Mouse (Mus musculus) forebrain, embryonic 14.5 days (tissue): Measurements from ENCODE around the gene Rsph1. TPM values are rescaled to one million over a fixed set of nuclear protein-coding genes. Genes with fewer than 3 reads are reported as not detected.
A peak's percentile ranks its signal among the peaks of the same experiment; 100 is the strongest.

Experiments
- ATAC-seq: fragments of 200-750 bp; cut with Nextera tagmentation; 2 replicates; pipeline ENCODE4 v1.8.0; 2017; ENCODE audit warnings: mild to moderate bottlenecking, moderate library complexity
- DNase-seq: peaks from one replicate; pipeline ENCODE4 v3.0.0-alpha.2; 2015; ENCODE audit warnings: low spot score
- H3K27ac ChIP-seq: fragments of 300-500 bp; sonication (generic); 2 replicates; pipeline ENCODE4 v1.5.1; 2014; ENCODE audit warnings: low read depth, mild to moderate bottlenecking, control low read depth, low read length, moderate library complexity
- H3K27me3 ChIP-seq: fragments of 300-500 bp; sonication (generic); replicated peaks from 2 replicates; pipeline ENCODE4 v1.6.1; 2014; ENCODE audit warnings: low read length, control low read depth, mixed read lengths; ENCODE audit not compliant: control insufficient read depth, insufficient read depth
- H3K36me3 ChIP-seq: fragments of 300-500 bp; sonication (generic); 2 replicates; pipeline ENCODE4 v1.6.1; 2014; ENCODE audit warnings: low read length, control low read depth; ENCODE audit not compliant: control insufficient read depth, insufficient read depth
- H3K4me1 ChIP-seq: fragments of 300-500 bp; sonication (generic); 2 replicates; pipeline ENCODE4 v1.6.1; 2014; ENCODE audit warnings: antibody characterized with exemption, low read length, control low read depth; ENCODE audit not compliant: control insufficient read depth, insufficient read depth
- H3K4me2 ChIP-seq: fragments of 300-500 bp; sonication (generic); 2 replicates; pipeline ENCODE4 v1.6.1; 2014; ENCODE audit warnings: mild to moderate bottlenecking, control low read depth, low read length
- H3K4me3 ChIP-seq: fragments of 300-500 bp; sonication (generic); 2 replicates; pipeline ENCODE4 v1.5.1; 2014; ENCODE audit warnings: low read depth, low read length, control low read depth
- H3K9ac ChIP-seq: fragments of 300-500 bp; sonication (generic); 2 replicates; pipeline ENCODE4 v1.6.1; 2014; ENCODE audit warnings: mild to moderate bottlenecking, low read length, control low read depth, moderate library complexity
- H3K9me3 ChIP-seq: fragments of 300-500 bp; sonication (generic); replicated peaks from 2 replicates; pipeline ENCODE4 v1.6.1; 2016; ENCODE audit warnings: low read length, control low read depth, mixed read lengths; ENCODE audit not compliant: control insufficient read depth
- WGBS: fragments of 180-500 bp; shearing (Covaris S2); extraction: QIAGEN DNeasy Blood & Tissue Kit; methylation state at CpG from one replicate; pipeline ENCODE4 v1.1.7; 2014; 5-methylcytosine and 5-hydroxymethylcytosine counted together
- polyA plus RNA-seq: library from polyadenylated mRNA; unstranded; fragments of >200 nt; fragmentation: Nextera tagmentation; extraction: Ambion mirVana; gene quantifications from 2 replicates; pipeline ENCODE4 v1.2.1, GENCODE M21; 2014

Gene Rsph1
- polyA plus RNA-seq, 1 experiment from 2014 or later: 2.9 TPM

GRCm38 (mm10) chr17:31265831-31266230, 11.4 kb downstream of the Rsph1 start:
- Histone ChIP-seq H3K4me2 (no peak overlapping the region), H3K36me3 (no peaks in the 10 kb centered on the region), H3K27me3 (no peaks in the 10 kb centered on the region), H3K4me3 (no peak overlapping the region), H3K4me1 (no peaks in the 10 kb centered on the region), H3K9ac (no peak overlapping the region), H3K27ac (no peak overlapping the region), H3K9me3 (no peaks in the 10 kb centered on the region)
- no peak for DNase-seq
- whole genome bisulfite sequencing: 93% methylated on average over 9 of the region's 9 CpGs
- no peak for ATAC-seq

GRCm38 (mm10) chr17:31265171-31265572, 12.0 kb downstream of the Rsph1 start:
- Histone ChIP-seq H3K27ac (no peak overlapping the region), H3K9me3 (no peaks in the 10 kb centered on the region), H3K4me1 (no peaks in the 10 kb centered on the region), H3K4me2 (no peak overlapping the region), H3K36me3 (no peaks in the 10 kb centered on the region), H3K27me3 (no peaks in the 10 kb centered on the region), H3K9ac (no peak overlapping the region), H3K4me3 (no peak overlapping the region)
- 23% methylated on average over 3 of the region's 3 CpGs for WGBS
- ATAC-seq: no peak
- DNase-seq: no peak

- ATAC-seq (no peak), DNase-seq (no peak)
- no peak overlapping the region for H3K4me2 ChIP-seq
- H3K4me1 ChIP-seq: no peaks in the 10 kb centered on the region
- no peak overlapping the region for H3K27ac ChIP-seq
- no peaks in the 10 kb centered on the region for H3K36me3 ChIP-seq
- no peak overlapping the region for H3K9ac ChIP-seq
- no peaks in the 10 kb centered on the region for H3K27me3 ChIP-seq
- no peak overlapping the region for H3K4me3 ChIP-seq
- 39% methylated on average over 6 of the region's 6 CpGs for WGBS
- H3K9me3 ChIP-seq: no peaks in the 10 kb centered on the region
Measured at GRCm38 (mm10) chr17:31264372-31264771, 12.8 kb downstream of the Rsph1 start.

- no peak overlapping the region for H3K4me2 ChIP-seq
- H3K9ac ChIP-seq: no peak overlapping the region
- H3K4me1 ChIP-seq: no peaks in the 10 kb centered on the region
- no peak overlapping the region for H3K27ac ChIP-seq
- ATAC-seq (no peak), DNase-seq (no peak)
- WGBS: 80% methylated on average over 5 of the region's 5 CpGs
- no peaks in the 10 kb centered on the region for H3K27me3 ChIP-seq
- no peaks in the 10 kb centered on the region for H3K9me3 ChIP-seq
- H3K4me3 ChIP-seq: no peak overlapping the region
- no peaks in the 10 kb centered on the region for H3K36me3 ChIP-seq
Measured at GRCm38 (mm10) chr17:31263770-31264169, 13.4 kb downstream of the Rsph1 start.

- DNase-seq (peak; percentile 37), ATAC-seq (no peak)
- no peak overlapping the region for H3K4me2 ChIP-seq
- H3K27ac ChIP-seq: no peak overlapping the region
- no peaks in the 10 kb centered on the region for H3K4me1 ChIP-seq
- H3K27me3 ChIP-seq: no peaks in the 10 kb centered on the region
- no peak overlapping the region for H3K9ac ChIP-seq
- WGBS: 70% methylated on average over 5 of the region's 5 CpGs
- no peak overlapping the region for H3K4me3 ChIP-seq
- no peaks in the 10 kb centered on the region for H3K36me3 ChIP-seq
- H3K9me3 ChIP-seq: no peaks in the 10 kb centered on the region
Measured at GRCm38 (mm10) chr17:31262715-31263114, 14.5 kb downstream of the Rsph1 start.

- H3K36me3 ChIP-seq: no peaks in the 10 kb centered on the region
- no peaks in the 10 kb centered on the region for H3K4me1 ChIP-seq
- no peak overlapping the region for H3K4me2 ChIP-seq
- H3K27me3 ChIP-seq: no peaks in the 10 kb centered on the region
- no peak overlapping the region for H3K27ac ChIP-seq
- ATAC-seq (no peak), DNase-seq (no peak)
- no peaks in the 10 kb centered on the region for H3K9me3 ChIP-seq
- no peak overlapping the region for H3K9ac ChIP-seq
- WGBS: 83% methylated on average over 6 of the region's 6 CpGs
- no peak overlapping the region for H3K4me3 ChIP-seq
Measured at GRCm38 (mm10) chr17:31261352-31261751, 15.8 kb downstream of the Rsph1 start.

GRCm38 (mm10) chr17:31260430-31260829, 16.8 kb downstream of the Rsph1 start:
- H3K9ac ChIP-seq: no peak overlapping the region
- no peak for ATAC-seq
- H3K4me1 ChIP-seq: no peaks in the 10 kb centered on the region
- no peak overlapping the region for H3K4me3 ChIP-seq
- H3K4me2 ChIP-seq: no peak overlapping the region
- 89% methylated on average over 7 of the region's 7 CpGs for WGBS
- no peak for DNase-seq
- no peaks in the 10 kb centered on the region for H3K9me3 ChIP-seq
- H3K27ac ChIP-seq: no peak overlapping the region
- H3K27me3 ChIP-seq: no peaks in the 10 kb centered on the region
- H3K36me3 ChIP-seq: no peaks in the 10 kb centered on the region

- DNase-seq: no peak
- H3K27me3 ChIP-seq: no peaks in the 10 kb centered on the region
- no peaks in the 10 kb centered on the region for H3K9me3 ChIP-seq
- 73% methylated on average over 4 of the region's 4 CpGs for WGBS
- no peak overlapping the region for H3K9ac ChIP-seq
- H3K4me1 ChIP-seq: no peaks in the 10 kb centered on the region; the same call in 1 of the 2 replicates
- no peak overlapping the region for H3K27ac ChIP-seq
- H3K36me3 ChIP-seq: no peaks in the 10 kb centered on the region
- no peak overlapping the region for H3K4me3 ChIP-seq
- no peak for ATAC-seq
- no peak overlapping the region for H3K4me2 ChIP-seq
Measured at GRCm38 (mm10) chr17:31259825-31260224, 17.4 kb downstream of the Rsph1 start.

GRCm38 (mm10) chr17:31259145-31259544, 18.0 kb downstream of the Rsph1 start:
- ATAC-seq: no peak
- Histone ChIP-seq H3K4me2 (no peak overlapping the region), H3K4me1 (no peaks in the 10 kb centered on the region; the same call in 1 of the 2 replicates), H3K27ac (no peak overlapping the region), H3K36me3 (no peaks in the 10 kb centered on the region), H3K27me3 (no peaks in the 10 kb centered on the region), H3K9ac (no peak overlapping the region), H3K9me3 (no peaks in the 10 kb centered on the region), H3K4me3 (no peak overlapping the region)
- DNase-seq: no peak
- WGBS: 87% methylated on average over 4 of the region's 4 CpGs
